Mouse (Mus musculus) cerebellum, adult 2 months (tissue): ENCODE results near the gene Spred2.

Source experiments
- CTCF ChIP-seq: fragments of 200-500 bp; IDR thresholded peaks from 2 replicates; pipeline ENCODE4 v1.5.1; 2011; ENCODE audit warnings: low read depth, mild to moderate bottlenecking, control low read depth, low read length, moderate library complexity, borderline replicate concordance; ENCODE audit not compliant: insufficient read depth
- POLR2A ChIP-seq: fragments of 200-500 bp; IDR thresholded peaks from 2 replicates; pipeline ENCODE4 v1.6.1; 2011; ENCODE audit warnings: low read length, control low read depth, borderline replicate concordance; ENCODE audit not compliant: insufficient read depth

DNA sequence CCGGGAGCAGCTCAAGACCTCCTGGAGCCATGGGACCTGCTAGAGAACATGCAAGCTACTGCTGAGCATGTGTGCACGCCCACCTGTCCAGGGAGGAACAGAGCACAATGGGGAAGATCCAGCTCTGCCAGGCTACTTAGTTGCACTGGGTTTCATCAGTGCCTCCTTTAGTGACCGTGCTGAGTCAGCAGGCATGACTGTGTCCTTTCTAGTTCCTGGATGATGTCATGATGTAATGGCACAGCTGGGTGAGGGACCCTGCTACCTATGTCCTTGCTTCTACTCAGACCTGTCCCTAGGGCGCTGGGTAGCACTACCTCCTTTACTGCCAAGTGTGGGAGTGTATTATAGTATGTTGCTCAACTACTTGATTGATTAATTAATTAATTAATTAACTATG is 113.6 kb downstream of the Spred2 start:
- no peak for TF ChIP-seq CTCF
- TF ChIP-seq POLR2A = no peak
